Mouse (Mus musculus) intestine, embryonic 16.5 days (tissue): ENCODE results near the gene Fmo2. TPM values are rescaled to one million over a fixed set of nuclear protein-coding genes. Genes with fewer than 3 reads are reported as not detected.
A peak's percentile ranks its signal among the peaks of the same experiment; 100 is the strongest.

Source experiments
- ATAC-seq: fragments of 200-750 bp; cut with Nextera tagmentation; 2 replicates; pipeline ENCODE4 v1.8.0; 2017; ENCODE audit warnings: moderate TSS enrichment, moderate library complexity
- H3K27ac ChIP-seq: fragments of 300-500 bp; sonication (generic); 2 replicates; pipeline ENCODE4 v1.5.1; 2014; ENCODE audit warnings: mild to moderate bottlenecking, low read length
- H3K27me3 ChIP-seq: fragments of 300-500 bp; sonication (generic); replicated peaks from 2 replicates; pipeline ENCODE4 v1.6.1; 2014; ENCODE audit warnings: low read length, control low read depth, mixed read lengths; ENCODE audit not compliant: control insufficient read depth, insufficient read depth
- H3K36me3 ChIP-seq: fragments of 300-500 bp; sonication (generic); 2 replicates; pipeline ENCODE4 v1.6.1; 2014; ENCODE audit warnings: low read length, control low read depth; ENCODE audit not compliant: control insufficient read depth, insufficient read depth
- H3K4me1 ChIP-seq: fragments of 300-500 bp; sonication (generic); 2 replicates; pipeline ENCODE4 v1.6.1; 2014; ENCODE audit warnings: low read length, control low read depth, mixed read lengths; ENCODE audit not compliant: control insufficient read depth, insufficient read depth
- H3K4me2 ChIP-seq: fragments of 300-500 bp; sonication (generic); 2 replicates; pipeline ENCODE4 v1.6.1; 2014; ENCODE audit warnings: low read depth, low read length, control low read depth
- H3K4me3 ChIP-seq: fragments of 300-500 bp; sonication (generic); 2 replicates; pipeline ENCODE4 v1.5.1; 2014; ENCODE audit warnings: mild to moderate bottlenecking, low read length
- H3K9ac ChIP-seq: fragments of 300-500 bp; sonication (generic); 2 replicates; pipeline ENCODE4 v1.6.1; 2014; ENCODE audit warnings: low read depth, low read length
- H3K9me3 ChIP-seq: fragments of 300-500 bp; sonication (generic); 2 replicates; pipeline ENCODE4 v1.6.1; 2016; ENCODE audit warnings: low read length, control low read depth; ENCODE audit not compliant: control insufficient read depth
- WGBS: fragments of 180-500 bp; shearing (Covaris S2); extraction: QIAGEN DNeasy Blood & Tissue Kit; methylation state at CpG from one replicate; pipeline ENCODE4 v1.1.7; 2014; 5-methylcytosine and 5-hydroxymethylcytosine counted together
- polyA plus RNA-seq: library from polyadenylated mRNA; unstranded; fragments of >200 nt; fragmentation: Nextera tagmentation; extraction: Ambion mirVana; gene quantifications from 2 replicates; pipeline ENCODE4 v1.2.1, GENCODE M21; 2015

Gene Fmo2
- polyA plus RNA-seq, 1 experiment from 2014 or later: 2.1 TPM

DNA sequence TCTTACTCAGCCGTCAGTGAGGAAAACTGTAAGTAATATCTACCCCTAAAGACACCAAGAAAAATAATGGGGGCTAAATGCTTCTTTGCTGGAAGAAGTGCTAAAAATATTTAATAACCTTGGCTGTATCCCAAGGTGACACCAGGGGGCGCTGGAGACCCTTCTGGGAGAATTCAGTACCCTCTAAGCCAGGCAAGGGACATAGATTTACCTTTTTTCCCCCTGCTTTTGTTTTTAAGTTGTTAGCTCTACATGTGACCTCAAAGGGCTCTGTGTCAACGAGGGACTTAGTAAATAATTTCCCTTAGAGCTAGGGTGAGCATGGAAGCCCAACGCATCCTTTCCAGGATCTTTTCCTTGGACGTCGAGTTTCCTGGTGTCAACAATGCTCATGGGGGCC, 2.6 kb downstream of the Fmo2 start:
- Histone ChIP-seq H3K9ac (no peak overlapping the region), H3K4me2 (no peak overlapping the region), H3K9me3 (no peaks in the 10 kb centered on the region), H3K27ac (no peak overlapping the region), H3K36me3 (no peaks in the 10 kb centered on the region), H3K4me3 (no peak overlapping the region), H3K4me1 (no peaks in the 10 kb centered on the region), H3K27me3 (no peaks in the 10 kb centered on the region)
- ATAC-seq: no peak
- 42% methylated on average over 6 of the region's 6 CpGs for WGBS

DNA sequence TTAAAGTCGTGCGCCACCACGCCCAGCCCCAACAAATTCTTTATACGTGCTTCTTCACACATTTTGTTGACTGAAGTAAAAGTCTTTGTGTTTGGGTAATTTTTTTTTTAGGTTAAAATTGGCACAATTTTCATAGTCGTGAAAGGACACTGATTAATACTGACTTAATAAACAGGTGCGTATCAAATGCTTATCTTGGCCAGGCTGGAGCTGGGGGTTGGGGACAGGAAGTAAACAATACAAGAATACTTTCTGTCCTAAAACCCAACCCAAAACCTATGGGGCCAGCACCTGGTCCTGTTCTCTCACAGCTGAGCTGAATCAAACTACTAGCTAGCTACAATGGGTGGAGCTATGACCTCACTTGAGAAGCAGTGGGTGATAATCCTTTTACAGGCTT, 5.5 kb downstream of the Fmo2 start:
- H3K27ac ChIP-seq: no peak overlapping the region
- no peak overlapping the region for H3K4me3 ChIP-seq
- ATAC-seq: no peak
- H3K27me3 ChIP-seq: no peaks in the 10 kb centered on the region
- H3K4me1 ChIP-seq: no peaks in the 10 kb centered on the region
- no peak overlapping the region for H3K9ac ChIP-seq
- H3K9me3 ChIP-seq: no peaks in the 10 kb centered on the region
- H3K4me2 ChIP-seq: no peak overlapping the region
- WGBS: 90% methylated on average over 6 of the region's 6 CpGs
- H3K36me3 ChIP-seq: no peaks in the 10 kb centered on the region

DNA sequence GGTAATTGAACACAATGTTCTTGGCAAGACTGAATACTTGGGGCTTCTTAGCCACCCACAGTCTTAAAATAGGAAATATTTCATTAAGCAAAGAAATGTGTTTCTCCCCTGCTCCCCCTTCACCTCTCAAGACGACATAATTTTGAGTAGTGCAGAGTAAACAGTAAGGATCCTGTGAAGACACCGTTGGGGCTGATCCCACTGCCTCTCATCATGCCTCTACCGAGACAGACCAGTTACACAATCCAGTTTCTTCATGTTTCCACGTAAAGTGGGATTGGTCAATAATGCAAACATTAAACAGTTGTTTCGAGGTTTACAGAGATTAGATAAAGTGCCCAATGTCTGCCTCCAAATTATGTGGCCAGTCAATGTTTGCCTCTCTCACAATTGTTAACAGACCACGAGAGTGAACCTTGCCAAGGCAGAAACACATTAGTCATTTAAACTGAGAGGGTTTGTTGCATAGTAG, 6.5 kb downstream of the Fmo2 start:
- Histone ChIP-seq H3K27me3 (no peaks in the 10 kb centered on the region), H3K27ac (no peak overlapping the region), H3K36me3 (no peaks in the 10 kb centered on the region), H3K9ac (no peak overlapping the region), H3K9me3 (no peaks in the 10 kb centered on the region), H3K4me3 (no peak overlapping the region), H3K4me2 (no peak overlapping the region), H3K4me1 (no peaks in the 10 kb centered on the region)
- 23% methylated on average over 6 of the region's 6 CpGs for WGBS
- peak; percentile 72 for ATAC-seq

DNA sequence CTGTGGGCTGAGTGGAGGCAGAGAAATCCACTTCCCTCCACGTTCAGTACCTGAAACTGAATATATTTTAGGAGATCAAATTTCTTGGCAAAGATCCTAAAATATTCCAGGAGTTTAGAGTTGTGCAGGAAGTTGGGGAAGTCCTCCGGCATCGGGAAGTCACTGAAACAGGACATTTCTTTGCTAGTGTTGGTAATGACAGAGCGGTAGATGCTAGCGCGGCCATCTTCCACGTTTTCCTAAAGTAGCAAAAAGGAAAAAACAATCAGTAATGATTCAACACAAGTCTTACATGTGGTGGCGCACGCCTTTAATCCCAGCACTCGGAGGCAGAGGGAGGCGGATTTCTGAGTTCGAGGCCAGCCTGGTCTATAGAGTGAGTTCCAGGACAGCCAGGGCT, 9.9 kb downstream of the Fmo2 start:
- Histone ChIP-seq H3K9me3 (no peaks in the 10 kb centered on the region), H3K4me3 (no peak overlapping the region), H3K36me3 (no peaks in the 10 kb centered on the region), H3K4me1 (no peaks in the 10 kb centered on the region), H3K9ac (no peak overlapping the region), H3K27me3 (no peaks in the 10 kb centered on the region), H3K27ac (no peak overlapping the region), H3K4me2 (no peak overlapping the region)
- ATAC-seq: no peak
- WGBS: 88% methylated on average over 12 of the region's 12 CpGs

DNA sequence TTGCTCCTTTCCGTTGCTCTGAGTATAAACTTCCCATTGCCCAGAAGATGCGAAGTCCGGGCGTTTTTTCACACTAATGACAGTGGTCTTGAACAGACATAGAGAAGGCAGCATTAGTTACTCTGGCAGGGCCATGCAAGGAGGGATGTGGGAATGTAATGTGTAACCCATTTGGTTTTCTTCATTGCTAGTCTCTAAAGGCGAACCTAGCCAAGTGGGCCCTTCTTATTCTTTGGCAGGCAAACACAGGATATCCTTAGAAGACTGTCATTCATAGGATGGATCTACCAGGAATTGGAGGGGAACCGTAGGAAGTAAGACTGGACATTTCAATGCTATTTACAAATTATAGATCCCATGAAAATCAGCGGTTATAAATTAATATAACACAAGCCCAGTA, 10.9 kb downstream of the Fmo2 start:
- no peaks in the 10 kb centered on the region for H3K36me3 ChIP-seq
- no peak overlapping the region for H3K4me3 ChIP-seq
- no peak for ATAC-seq
- H3K9ac ChIP-seq: no peak overlapping the region
- H3K4me2 ChIP-seq: no peak overlapping the region
- H3K9me3 ChIP-seq: no peaks in the 10 kb centered on the region
- H3K27me3 ChIP-seq: no peaks in the 10 kb centered on the region
- H3K4me1 ChIP-seq: no peaks in the 10 kb centered on the region
- 93% methylated on average over 7 of the region's 7 CpGs for WGBS
- H3K27ac ChIP-seq: no peak overlapping the region

DNA sequence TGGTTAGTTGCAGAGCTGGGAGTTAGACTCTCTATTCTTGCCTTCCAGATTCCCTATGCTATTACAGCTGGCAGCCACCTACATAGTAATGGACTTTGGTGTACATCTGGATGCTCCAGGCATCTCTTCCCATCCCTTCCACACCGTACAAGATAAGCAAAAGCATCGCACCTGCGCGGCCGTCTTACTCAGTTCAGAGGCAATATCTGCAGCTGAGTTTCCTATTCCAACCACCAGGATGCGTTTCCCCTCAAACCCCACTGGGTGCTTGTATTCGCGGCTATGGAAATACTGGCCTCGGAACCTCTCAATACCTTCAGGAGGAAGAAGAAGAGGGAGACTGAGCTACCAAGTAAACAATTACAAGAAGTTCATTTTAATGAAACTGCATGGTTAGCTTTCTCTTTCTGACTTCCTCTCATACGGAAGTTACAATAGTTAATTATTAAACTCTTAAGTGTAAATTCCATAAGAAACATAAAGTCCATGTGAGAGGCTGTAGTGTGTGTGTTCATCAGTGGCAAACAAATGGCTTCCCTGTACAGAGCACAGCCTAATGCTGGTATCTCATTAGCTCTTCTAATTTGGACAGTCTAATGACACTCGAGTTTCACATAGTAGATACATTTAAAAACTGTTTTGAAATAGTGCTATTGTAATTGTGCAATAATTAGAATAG, 12.2 kb downstream of the Fmo2 start:
- H3K9me3 ChIP-seq: no peaks in the 10 kb centered on the region
- H3K4me2 ChIP-seq: peak overlapping the region; percentile 34; the same call in 1 of the 2 replicates
- peak overlapping the region; percentile 72 for H3K27ac ChIP-seq
- ATAC-seq: peak; percentile 96
- H3K4me3 ChIP-seq: peak overlapping the region; percentile 19; the same call in 1 of the 2 replicates
- H3K4me1 ChIP-seq: no peaks in the 10 kb centered on the region
- no peaks in the 10 kb centered on the region for H3K27me3 ChIP-seq
- H3K9ac ChIP-seq: no peak overlapping the region
- 63% methylated on average over 11 of the region's 11 CpGs for WGBS
- no peaks in the 10 kb centered on the region for H3K36me3 ChIP-seq

DNA sequence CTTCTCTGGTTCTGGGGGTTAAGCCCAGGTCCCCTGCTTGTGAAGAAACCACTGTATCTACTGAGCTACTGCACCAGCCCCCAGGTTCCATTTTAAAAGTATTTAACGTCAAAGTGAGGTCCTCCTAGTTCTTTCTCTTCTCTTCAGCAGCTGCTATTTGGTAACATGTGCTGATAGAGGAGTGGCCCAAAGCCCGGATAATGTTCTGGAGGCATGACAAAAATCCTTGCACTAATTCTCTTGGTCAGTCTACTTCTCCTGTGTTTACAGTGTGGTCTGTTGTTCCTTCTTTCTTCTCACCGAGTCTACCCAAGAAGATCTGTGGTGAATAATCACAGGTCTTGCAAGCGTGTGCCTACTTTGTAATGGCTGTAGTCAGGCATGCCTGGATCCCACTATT, 15.8 kb downstream of the Fmo2 start:
- H3K4me3 ChIP-seq: no peak overlapping the region
- H3K9me3 ChIP-seq: no peaks in the 10 kb centered on the region
- no peak overlapping the region for H3K27ac ChIP-seq
- no peaks in the 10 kb centered on the region for H3K27me3 ChIP-seq
- no peaks in the 10 kb centered on the region for H3K4me1 ChIP-seq
- no peak overlapping the region for H3K4me2 ChIP-seq
- no peak overlapping the region for H3K9ac ChIP-seq
- 71% methylated on average over 4 of the region's 4 CpGs for WGBS
- no peak for ATAC-seq
- H3K36me3 ChIP-seq: no peaks in the 10 kb centered on the region

DNA sequence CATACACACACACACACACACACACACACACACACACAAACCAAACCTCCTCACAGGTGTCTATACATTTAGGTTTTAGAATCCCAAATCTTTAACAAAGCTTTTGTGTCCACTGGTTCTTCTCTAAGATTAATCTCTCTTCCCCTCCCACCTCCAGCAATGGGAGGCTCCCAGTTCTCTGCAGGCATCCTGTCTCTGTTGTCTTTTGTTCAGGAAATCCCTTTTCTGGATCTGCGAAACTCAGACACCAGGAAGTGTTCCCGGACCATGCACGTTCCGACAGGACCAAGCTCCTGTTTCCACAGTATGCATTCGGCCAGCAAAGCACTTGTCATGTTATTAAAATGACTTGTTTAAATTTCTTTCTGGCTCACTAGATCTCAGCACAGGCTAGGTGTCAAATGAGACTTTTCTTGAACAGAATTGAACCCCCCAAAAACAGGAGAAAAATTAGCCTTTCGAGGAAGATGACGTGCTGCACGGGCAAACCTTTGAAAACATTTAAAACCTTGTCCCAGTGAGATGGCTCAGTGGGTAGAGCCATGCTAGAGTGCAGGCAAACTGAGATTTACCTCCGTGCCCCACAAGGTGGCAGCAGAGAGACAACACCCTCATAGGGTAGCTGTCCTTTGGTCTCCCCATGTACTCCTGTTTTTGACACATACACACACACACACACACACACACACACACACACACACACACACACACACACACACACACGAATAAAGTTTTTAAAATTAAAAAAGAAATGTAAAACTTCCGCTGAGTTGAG, 18.7 kb downstream of the Fmo2 start:
- ATAC-seq: peak; percentile 66; the same call in 1 of the 2 replicates
- H3K4me3 ChIP-seq: no peak overlapping the region
- H3K9me3 ChIP-seq: no peaks in the 10 kb centered on the region
- no peaks in the 10 kb centered on the region for H3K36me3 ChIP-seq
- no peaks in the 10 kb centered on the region for H3K27me3 ChIP-seq
- H3K27ac ChIP-seq: no peak overlapping the region
- H3K4me1 ChIP-seq: no peaks in the 10 kb centered on the region
- WGBS: 60% methylated on average over 11 of the region's 11 CpGs
- H3K9ac ChIP-seq: no peak overlapping the region
- H3K4me2 ChIP-seq: no peak overlapping the region

DNA sequence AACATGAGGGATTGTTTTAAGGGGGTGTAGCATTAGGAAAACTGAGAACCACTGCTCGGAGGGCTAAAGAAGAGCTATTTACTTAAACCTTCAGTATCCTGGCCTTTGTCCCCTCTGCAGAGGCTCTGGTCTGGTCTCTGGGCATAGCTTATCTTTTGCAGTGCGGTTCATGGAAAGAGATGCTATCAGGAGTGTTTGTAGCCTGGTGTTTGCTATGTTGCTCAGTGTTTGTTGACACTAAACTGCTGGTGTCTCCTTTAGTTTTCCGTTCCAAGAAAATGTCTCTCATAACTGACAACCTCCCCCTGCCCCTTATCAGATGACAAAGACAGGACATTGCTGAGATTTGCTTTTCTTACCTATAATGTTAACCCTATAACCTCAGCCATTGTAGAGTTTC, 23.4 kb downstream of the Fmo2 start:
- no peak overlapping the region for H3K4me2 ChIP-seq
- H3K36me3 ChIP-seq: no peaks in the 10 kb centered on the region
- no peaks in the 10 kb centered on the region for H3K27me3 ChIP-seq
- no peak overlapping the region for H3K9ac ChIP-seq
- WGBS: 33% methylated on average over 3 of the region's 3 CpGs
- no peak overlapping the region for H3K4me3 ChIP-seq
- no peak overlapping the region for H3K27ac ChIP-seq
- ATAC-seq: no peak
- H3K9me3 ChIP-seq: no peaks in the 10 kb centered on the region
- H3K4me1 ChIP-seq: peaks cover 12% of the 10 kb centered on the region
